Mouse (Mus musculus): ENCODE data around the gene Plek. TPM values are rescaled to one million over a fixed set of nuclear protein-coding genes. Genes with fewer than 3 reads are reported as not detected.

Gene Plek
- polyA plus RNA-seq, 1 experiment = not detected

- Histone ChIP-seq H3K27ac (ENCODE audit: insufficient read depth, low read length) (no peak overlapping the region), H3K27me3 (ENCODE audit: control insufficient read depth, insufficient read depth, low read length, poor library complexity, severe bottlenecking) (no peaks in the 10 kb centered on the region), H3K4me1 (ENCODE audit: control insufficient read depth, insufficient read depth, low read length) (no peaks in the 10 kb centered on the region), H3K4me3 (ENCODE audit: low read depth, low read length) (no peak overlapping the region), H3K36me3 (ENCODE audit: control insufficient read depth, insufficient read depth, low read length, poor library complexity, severe bottlenecking) (no peaks in the 10 kb centered on the region), H3K9me3 (replicated peaks; ENCODE audit: control insufficient read depth, insufficient read depth, low read length, poor library complexity, severe bottlenecking) (no peaks in the 10 kb centered on the region), H3K9ac (ENCODE audit: low read depth, poor library complexity, severe bottlenecking) (no peak overlapping the region)
- TF ChIP-seq CTCF (IDR thresholded peaks at IDR 0.05; ENCODE audit: low read depth, low read length) = no peak
- no peak for TF ChIP-seq EP300 (IDR thresholded peaks at IDR 0.05; ENCODE audit: insufficient read depth, low read depth, low read length)
- TF ChIP-seq POLR2A (IDR thresholded peaks at IDR 0.05; ENCODE audit: insufficient read depth, low read length) = no peak
Observed at GRCm38 (mm10) chr11:17003757-17004156, 48.4 kb downstream of the Plek start.

GRCm38 (mm10) chr11:17002739-17003373, 49.3 kb downstream of the Plek start:
- H3K27me3 ChIP-seq (ENCODE audit: control insufficient read depth, insufficient read depth, low read length, poor library complexity, severe bottlenecking) = no peaks in the 10 kb centered on the region
- no peaks in the 10 kb centered on the region for H3K4me1 ChIP-seq (ENCODE audit: control insufficient read depth, insufficient read depth, low read length)
- no peak overlapping the region for H3K9ac ChIP-seq (ENCODE audit: low read depth, poor library complexity, severe bottlenecking)
- no peak for TF ChIP-seq CTCF (IDR thresholded peaks at IDR 0.05; ENCODE audit: low read depth, low read length)
- no peak for TF ChIP-seq POLR2A (IDR thresholded peaks at IDR 0.05; ENCODE audit: insufficient read depth, low read length)
- TF ChIP-seq EP300 (IDR thresholded peaks at IDR 0.05; ENCODE audit: insufficient read depth, low read depth, low read length) = no peak
- H3K36me3 ChIP-seq (ENCODE audit: control insufficient read depth, insufficient read depth, low read length, poor library complexity, severe bottlenecking) = no peaks in the 10 kb centered on the region
- no peaks in the 10 kb centered on the region for H3K9me3 ChIP-seq (replicated peaks; ENCODE audit: control insufficient read depth, insufficient read depth, low read length, poor library complexity, severe bottlenecking)
- no peak overlapping the region for H3K4me3 ChIP-seq (ENCODE audit: low read depth, low read length)
- H3K27ac ChIP-seq (ENCODE audit: insufficient read depth, low read length) = no peak overlapping the region

DNA sequence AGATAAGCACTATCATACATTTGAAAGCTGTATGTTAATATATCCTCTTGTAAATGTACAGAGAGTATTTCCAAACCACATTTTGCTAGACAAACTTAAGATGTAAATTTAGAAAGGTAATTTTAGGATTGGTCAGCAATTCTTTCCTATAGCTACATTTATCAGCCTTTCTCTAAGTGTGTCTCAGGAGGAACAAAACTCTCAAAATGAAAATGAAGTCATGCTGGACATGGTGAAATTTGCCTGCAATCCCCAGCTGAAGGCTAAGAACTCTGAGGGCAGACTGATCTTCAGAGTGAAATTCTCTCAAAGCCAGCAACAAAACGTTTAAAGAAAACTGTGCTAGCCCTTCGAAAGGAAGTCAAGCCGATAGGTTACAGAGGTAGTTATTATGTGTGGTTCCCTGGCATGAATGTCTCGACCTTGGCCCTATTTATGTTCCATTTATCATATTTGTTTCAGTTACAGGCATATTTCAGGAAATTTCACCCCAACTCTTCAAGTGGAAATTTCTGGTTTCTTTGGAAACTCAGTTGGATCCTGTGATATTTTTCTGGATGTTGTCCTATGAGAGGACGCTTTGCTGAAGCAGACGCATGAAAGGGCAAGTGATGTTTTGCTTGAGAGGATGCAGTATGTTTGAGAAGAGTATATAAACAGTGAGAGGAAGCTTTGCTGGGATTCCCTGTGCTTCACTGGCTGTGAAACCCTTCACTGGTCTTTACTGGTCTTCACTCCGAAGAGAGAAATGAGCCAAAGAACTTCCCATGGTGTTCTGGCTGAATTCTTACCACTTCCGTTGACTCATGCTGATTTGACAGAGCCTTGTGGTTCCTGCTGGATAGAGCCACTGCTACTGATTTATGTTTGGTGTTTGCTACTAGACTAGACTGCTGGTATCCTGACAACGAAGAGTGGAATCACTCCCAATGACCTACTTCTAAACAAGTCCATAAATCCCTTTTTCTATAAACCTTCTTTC, 51.5 kb downstream of the Plek start:
- Histone ChIP-seq H3K36me3 (ENCODE audit: control insufficient read depth, insufficient read depth, low read length, poor library complexity, severe bottlenecking) (no peaks in the 10 kb centered on the region), H3K27ac (ENCODE audit: insufficient read depth, low read length) (no peak overlapping the region), H3K27me3 (ENCODE audit: control insufficient read depth, insufficient read depth, low read length, poor library complexity, severe bottlenecking) (no peaks in the 10 kb centered on the region), H3K4me3 (ENCODE audit: low read depth, low read length) (no peak overlapping the region), H3K9ac (ENCODE audit: low read depth, poor library complexity, severe bottlenecking) (no peak overlapping the region), H3K9me3 (replicated peaks; ENCODE audit: control insufficient read depth, insufficient read depth, low read length, poor library complexity, severe bottlenecking) (no peaks in the 10 kb centered on the region), H3K4me1 (ENCODE audit: control insufficient read depth, insufficient read depth, low read length) (no peaks in the 10 kb centered on the region)
- TF ChIP-seq POLR2A (IDR thresholded peaks at IDR 0.05; ENCODE audit: insufficient read depth, low read length) = no peak
- no peak for TF ChIP-seq EP300 (IDR thresholded peaks at IDR 0.05; ENCODE audit: insufficient read depth, low read depth, low read length)
- TF ChIP-seq CTCF (IDR thresholded peaks at IDR 0.05; ENCODE audit: low read depth, low read length) = no peak

- TF ChIP-seq CTCF (IDR thresholded peaks at IDR 0.05; ENCODE audit: low read depth, low read length) (no peak), POLR2A (IDR thresholded peaks at IDR 0.05; ENCODE audit: insufficient read depth, low read length) (no peak), EP300 (IDR thresholded peaks at IDR 0.05; ENCODE audit: insufficient read depth, low read depth, low read length) (no peak)
- H3K36me3 ChIP-seq (ENCODE audit: control insufficient read depth, insufficient read depth, low read length, poor library complexity, severe bottlenecking) = no peaks in the 10 kb centered on the region
- no peak overlapping the region for H3K4me3 ChIP-seq (ENCODE audit: low read depth, low read length)
Observed at GRCm38 (mm10) chr11:16999933-17000332, 52.2 kb downstream of the Plek start.

GRCm38 (mm10) chr11:16999387-16999786, 52.8 kb downstream of the Plek start:
- TF ChIP-seq CTCF (IDR thresholded peaks at IDR 0.05; ENCODE audit: low read depth, low read length) = no peak
- no peak for TF ChIP-seq POLR2A (IDR thresholded peaks at IDR 0.05; ENCODE audit: insufficient read depth, low read length)
- no peak for TF ChIP-seq EP300 (IDR thresholded peaks at IDR 0.05; ENCODE audit: insufficient read depth, low read depth, low read length)

More at GRCm38 (mm10) chr11:16999933-17000332, 52.2 kb downstream of the Plek start:
- Histone ChIP-seq H3K9me3 (replicated peaks; ENCODE audit: control insufficient read depth, insufficient read depth, low read length, poor library complexity, severe bottlenecking) (no peaks in the 10 kb centered on the region), H3K4me1 (ENCODE audit: control insufficient read depth, insufficient read depth, low read length) (no peaks in the 10 kb centered on the region), H3K9ac (ENCODE audit: low read depth, poor library complexity, severe bottlenecking) (no peak overlapping the region), H3K27ac (ENCODE audit: insufficient read depth, low read length) (no peak overlapping the region), H3K27me3 (ENCODE audit: control insufficient read depth, insufficient read depth, low read length, poor library complexity, severe bottlenecking) (no peaks in the 10 kb centered on the region)

More at GRCm38 (mm10) chr11:16999387-16999786, 52.8 kb downstream of the Plek start:
- H3K9ac ChIP-seq (ENCODE audit: low read depth, poor library complexity, severe bottlenecking) = no peak overlapping the region
- H3K4me1 ChIP-seq (ENCODE audit: control insufficient read depth, insufficient read depth, low read length) = no peaks in the 10 kb centered on the region
- H3K27me3 ChIP-seq (ENCODE audit: control insufficient read depth, insufficient read depth, low read length, poor library complexity, severe bottlenecking) = no peaks in the 10 kb centered on the region
- H3K9me3 ChIP-seq (replicated peaks; ENCODE audit: control insufficient read depth, insufficient read depth, low read length, poor library complexity, severe bottlenecking) = no peaks in the 10 kb centered on the region
- H3K4me3 ChIP-seq (ENCODE audit: low read depth, low read length) = no peak overlapping the region
- no peaks in the 10 kb centered on the region for H3K36me3 ChIP-seq (ENCODE audit: control insufficient read depth, insufficient read depth, low read length, poor library complexity, severe bottlenecking)
- H3K27ac ChIP-seq (ENCODE audit: insufficient read depth, low read length) = no peak overlapping the region
